Mouse (Mus musculus): ENCODE data around the gene Rnf212.
A peak's percentile ranks its signal among the peaks of the same experiment; 100 is the strongest.
"Not testable (repeated sequence)": the region's sequence is repeated elsewhere in the genome, so short reads cannot be mapped to it uniquely, and the experiment has no call there.

The Rnf212 gene

DNA sequence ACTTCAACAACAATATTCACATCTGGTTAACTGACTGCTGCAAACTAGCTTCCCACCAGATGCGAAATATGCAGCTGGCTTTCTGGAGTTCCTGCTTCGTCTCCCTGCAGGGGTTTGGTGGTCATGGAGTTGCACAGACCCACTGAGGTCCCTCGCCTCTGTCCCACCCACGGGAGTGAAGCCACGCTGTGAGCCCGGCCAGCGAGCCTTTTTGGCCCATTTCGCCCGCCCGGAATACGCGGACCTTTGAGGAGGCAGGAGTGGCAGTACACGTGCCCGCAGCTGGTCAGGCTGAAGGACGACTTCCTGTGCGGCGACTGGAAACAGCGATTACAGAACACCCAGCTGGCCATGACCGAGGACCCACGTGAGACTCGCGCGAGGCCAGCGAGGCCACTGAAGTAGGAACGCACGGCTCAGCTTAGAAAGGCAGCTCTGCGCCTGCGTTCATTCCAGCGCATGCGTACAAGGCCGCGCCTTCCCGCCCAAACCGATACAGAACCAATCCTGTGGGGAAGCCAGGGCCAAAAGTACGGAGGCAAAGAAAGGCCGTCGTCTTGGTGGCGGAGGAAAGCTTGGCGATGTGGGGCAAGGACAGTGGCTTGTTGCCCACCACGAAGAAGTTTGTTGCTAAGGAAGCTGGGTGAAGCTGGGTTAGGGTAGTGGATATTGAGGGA is at the start of gene Rnf212:
Gene Rnf212 (minus strand): TSS at position 353 of the 677 bp plus-strand sequence.
- DNase-seq (ENCODE audit: low spot score), result no peak

DNA sequence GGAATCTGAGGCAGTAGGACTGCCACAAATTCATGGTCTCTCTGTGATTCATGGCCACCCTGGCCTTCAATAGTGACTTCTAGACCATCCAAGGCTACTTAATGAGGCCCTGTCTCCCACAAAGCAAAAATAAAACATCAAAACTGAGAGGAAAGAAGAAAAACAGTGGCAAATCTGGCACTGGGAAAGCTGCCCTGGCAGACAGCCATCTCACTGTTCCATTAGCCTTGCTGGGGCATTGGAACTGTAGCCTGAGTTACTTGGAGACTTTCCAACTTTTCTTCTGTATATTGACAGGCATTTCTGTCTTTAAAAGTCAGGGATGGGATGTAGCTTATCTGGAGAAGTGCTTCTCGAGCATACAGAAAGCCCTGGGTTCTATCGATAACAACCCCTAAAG is 48.5 kb upstream of the Rnf212 start:
- DNase-seq (ENCODE audit: low spot score), result no peak

GRCm38 (mm10) chr5:108808750-108809149 is 34.0 kb upstream of the Rnf212 start, which contains the start of gene Vmn2r8:
Vmn2r8 (minus strand) TSS chr5:108808850.
- not testable (repeated sequence) for DNase-seq (ENCODE audit: low spot score)

- DNase-seq (ENCODE audit: low spot score), result no peak
Observed at GRCm38 (mm10) chr5:108803646-108804045, 28.9 kb upstream of the Rnf212 start.

- not testable (repeated sequence) for DNase-seq (ENCODE audit: low spot score)
Observed at GRCm38 (mm10) chr5:108795263-108795662, 20.5 kb upstream of the Rnf212 start, which contains the start of gene Tmed11. Tmed11 (minus strand) TSS chr5:108795363.

- not testable (repeated sequence) for DNase-seq (ENCODE audit: low spot score)
Observed at GRCm38 (mm10) chr5:108790385-108790784, 15.6 kb upstream of the Rnf212 start.

- DNase-seq (ENCODE audit: low spot score), result no peak
Observed at GRCm38 (mm10) chr5:108760002-108760401, 14.8 kb downstream of the Rnf212 start.

- DNase-seq (ENCODE audit: low spot score), result no peak
Observed at GRCm38 (mm10) chr5:108758396-108758795, 16.4 kb downstream of the Rnf212 start.

DNA sequence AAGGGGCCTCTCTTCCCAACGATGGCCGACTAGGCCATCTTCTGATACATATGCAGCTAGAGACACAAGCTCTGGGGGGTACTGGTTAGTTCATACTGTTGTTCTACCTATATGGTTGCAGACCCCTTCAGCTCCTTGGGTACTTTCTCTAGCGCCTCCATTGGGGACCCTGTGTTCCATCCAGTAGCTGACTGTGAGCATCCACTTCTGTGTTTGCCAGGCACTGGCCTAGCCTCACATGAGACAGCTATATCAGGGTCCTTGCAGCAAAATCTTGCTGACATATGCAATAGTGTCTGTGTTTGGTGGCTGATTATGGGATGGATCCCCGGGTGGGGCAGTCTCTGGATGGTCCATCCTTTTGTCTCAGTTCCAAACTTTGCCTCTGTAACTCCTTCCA is 23.5 kb downstream of the Rnf212 start:
- not testable (repeated sequence) for DNase-seq (ENCODE audit: low spot score)

DNA sequence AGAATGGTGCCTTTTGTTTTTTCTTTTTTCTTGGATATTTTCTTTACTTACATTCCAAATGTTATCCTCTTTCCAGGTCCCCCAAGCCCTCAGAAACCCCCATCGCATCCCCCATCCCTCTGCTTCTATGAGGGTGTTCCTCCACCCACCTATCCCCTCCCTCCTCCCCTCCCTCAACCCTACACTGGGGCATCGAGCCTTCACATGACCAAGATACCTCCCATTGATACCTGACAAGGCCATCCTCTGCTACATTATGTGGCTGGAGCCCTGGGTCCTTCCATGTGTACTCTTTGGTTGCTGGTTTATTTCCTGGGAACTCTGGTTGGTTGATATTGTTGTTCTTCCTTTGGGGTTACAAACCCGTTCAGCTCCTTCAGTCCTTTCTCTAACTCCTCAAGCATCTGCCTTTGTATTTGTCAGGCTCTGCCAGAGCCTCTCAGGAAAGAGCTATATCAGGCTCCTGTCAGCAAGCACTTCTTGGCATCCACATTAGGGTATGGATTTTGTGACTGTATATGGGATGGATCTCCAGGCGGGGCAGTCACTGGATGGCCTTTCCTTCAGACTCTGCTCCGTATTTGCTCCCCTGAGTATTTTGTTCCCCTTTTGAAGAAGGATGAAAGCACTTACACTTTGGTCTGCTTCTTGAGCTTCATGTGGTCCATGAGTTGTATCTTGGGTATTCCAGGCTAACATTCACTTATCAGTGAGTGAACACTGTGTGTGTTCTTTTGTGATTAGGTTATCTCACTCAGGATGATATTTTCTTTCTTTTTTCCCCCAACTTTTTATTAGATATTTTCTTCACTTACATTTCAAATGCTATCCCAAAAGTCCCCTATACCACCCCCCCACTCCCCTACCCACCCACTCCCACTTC is 24.2 kb downstream of the Rnf212 start:
- DNase-seq (ENCODE audit: low spot score), result no peak

- DNase-seq (ENCODE audit: low spot score), result no peak
Observed at GRCm38 (mm10) chr5:108744629-108745028, 30.2 kb downstream of the Rnf212 start.

DNA sequence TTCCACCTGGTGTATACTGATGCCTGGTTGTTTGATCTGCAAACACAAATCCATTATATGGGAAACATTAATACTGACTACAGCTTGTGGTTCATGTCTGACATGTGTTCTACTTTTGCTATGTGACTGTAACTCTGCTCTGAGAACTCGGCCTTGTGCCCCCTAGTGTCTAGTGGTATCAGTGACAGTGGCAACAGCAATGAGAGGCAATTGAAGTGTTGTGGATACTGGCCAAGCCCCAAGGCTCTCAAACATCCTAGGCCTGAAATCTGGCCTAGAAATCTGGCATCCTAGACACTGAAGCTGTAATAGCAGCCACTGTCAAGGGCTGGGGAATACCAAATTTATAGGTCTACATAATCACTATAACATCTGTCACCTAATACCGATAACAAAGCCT is 30.9 kb downstream of the Rnf212 start:
- no peak for DNase-seq (ENCODE audit: low spot score)

GRCm38 (mm10) chr5:108742596-108742995 is 32.2 kb downstream of the Rnf212 start:
- no peak for DNase-seq (ENCODE audit: low spot score)

GRCm38 (mm10) chr5:108741844-108742243 is 32.9 kb downstream of the Rnf212 start:
- no peak for DNase-seq (ENCODE audit: low spot score)

DNA sequence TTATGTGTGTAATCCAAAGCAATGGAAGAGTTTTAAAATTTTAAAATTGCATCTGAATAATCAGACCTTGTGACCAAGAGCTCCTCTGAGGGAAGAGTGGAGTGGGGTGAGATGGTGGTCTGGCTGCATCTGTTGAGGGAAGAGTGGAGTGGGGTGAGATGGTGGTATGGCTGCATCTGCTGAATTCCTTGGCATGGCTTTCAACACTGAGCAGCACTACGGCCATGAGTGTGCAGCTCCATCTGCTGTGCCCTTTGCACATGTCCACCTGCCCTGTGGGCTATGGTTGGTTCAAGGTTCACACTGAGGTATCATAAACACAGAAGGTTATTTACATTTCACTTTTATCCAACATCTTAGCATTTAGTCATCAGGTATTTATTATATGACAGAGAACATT is 47.4 kb downstream of the Rnf212 start:
- DNase-seq (ENCODE audit: low spot score), result no peak

- DNase-seq (ENCODE audit: low spot score), result peak; percentile 42
Observed at GRCm38 (mm10) chr5:108726557-108727248, 48.1 kb downstream of the Rnf212 start.

- no peak for DNase-seq (ENCODE audit: low spot score)
Observed at GRCm38 (mm10) chr5:108724006-108724405, 50.8 kb downstream of the Rnf212 start.

- no peak for DNase-seq (ENCODE audit: low spot score)
Observed at GRCm38 (mm10) chr5:108719761-108720160, 55.0 kb downstream of the Rnf212 start.

GRCm38 (mm10) chr5:108718051-108718450 is 56.7 kb downstream of the Rnf212 start:
- DNase-seq (ENCODE audit: low spot score), result no peak

- no peak for DNase-seq (ENCODE audit: low spot score)
Observed at GRCm38 (mm10) chr5:108715974-108716373, 58.8 kb downstream of the Rnf212 start.

DNA sequence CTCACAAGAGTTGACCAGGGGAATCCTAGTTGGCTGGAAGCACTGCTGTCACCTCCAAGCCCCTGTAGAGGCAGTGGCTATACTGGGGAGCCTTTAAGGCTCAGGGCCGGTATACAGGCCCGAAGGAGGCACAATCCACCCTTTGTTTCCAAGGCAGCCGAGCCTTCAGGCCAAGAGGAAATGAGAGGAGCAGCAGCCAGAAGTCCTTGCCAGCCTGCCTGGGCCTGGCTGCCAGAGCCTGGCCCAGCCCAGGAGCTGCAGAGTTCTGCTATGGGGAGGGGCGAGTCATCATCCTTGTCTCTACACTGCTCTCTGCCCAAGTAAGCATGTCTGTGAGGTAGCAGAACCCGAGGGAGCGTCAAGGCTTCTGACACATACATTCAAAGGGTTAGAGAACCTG is 60.6 kb downstream of the Rnf212 start:
- no peak for DNase-seq (ENCODE audit: low spot score)

DNA sequence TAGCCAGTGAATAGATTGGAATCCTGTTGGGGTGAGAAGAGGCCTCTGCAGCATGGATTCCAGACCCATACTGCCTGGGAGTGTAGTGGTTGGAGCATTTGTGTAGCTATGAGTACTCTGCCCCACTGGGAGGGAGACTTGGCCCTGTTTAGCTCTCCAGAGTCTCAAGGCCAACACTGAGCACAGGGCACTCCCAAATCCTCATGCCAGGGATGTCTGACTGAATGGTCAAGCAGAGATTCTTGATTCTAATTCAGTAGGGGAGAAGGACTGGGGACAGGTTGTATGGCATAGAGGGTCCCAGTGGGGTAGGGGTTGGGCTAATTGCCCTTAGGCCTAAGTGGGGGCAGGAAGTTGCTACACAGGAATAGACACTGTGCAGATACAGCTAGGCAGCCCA is 61.1 kb downstream of the Rnf212 start:
- DNase-seq (ENCODE audit: low spot score), result no peak
